Mouse (Mus musculus): ENCODE measurements around the gene D430042O09Rik. TPM values are rescaled to one million over a fixed set of nuclear protein-coding genes. Genes with fewer than 3 reads are reported as not detected.

D430042O09Rik gene
- total RNA-seq, 2 experiments from 2014 or later, result 19.2 to 27.9 TPM

GRCm38 (mm10) chr7:125899916-125900315, 192.2 kb downstream of the D430042O09Rik start:
- no peak for DNase-seq (ENCODE audit: low spot score in 2 of 2)
- intact Hi-C loops (cut with DNase I), result loop anchor here (10.0 kb wide), 1 partner anchor 105 kb away; no protein-coding TSS in a partner anchor

GRCm38 (mm10) chr7:125900386-125901161, 192.9 kb downstream of the D430042O09Rik start:
- DNase-seq (ENCODE audit: low spot score in 2 of 2), result no peak
- intact Hi-C loops (cut with DNase I), result no loop called here

GRCm38 (mm10) chr7:125920801-125921200, 213.1 kb downstream of the D430042O09Rik start:
- intact Hi-C loops (cut with DNase I), result no loop called here
- DNase-seq (ENCODE audit: low spot score in 2 of 2), result no peak

- DNase-seq (ENCODE audit: low spot score in 2 of 2), result no peak
- intact Hi-C loops (cut with DNase I), result no loop called here
These were observed 216.4 kb downstream of the D430042O09Rik start for GRCm38 (mm10) chr7:125924044-125924443.

Other genes with a start within 250 kb of the D430042O09Rik start
- gene Nsmce1, start 216.3 kb upstream of the D430042O09Rik start, total RNA-seq (2021), result 10 to 100 TPM; 13.2 to 15.0 TPM
- 1 to 10 TPM; 5.7 to 5.9 TPM for gene Il4ra, start 155.8 kb upstream of the D430042O09Rik start, total RNA-seq (2021)
- 1 to 10 TPM; 1.5 to 1.6 TPM for gene Il21r, start 104.5 kb upstream of the D430042O09Rik start, total RNA-seq (2021)
- gene Gtf3c1, start 108 bp upstream of the D430042O09Rik start, total RNA-seq (2021), result 100 to 1,000 TPM in 1 of 2 experiments, 10 to 100 TPM in 1; 92.2 to 103 TPM